Mouse (Mus musculus): ENCODE data around the gene Il3ra. TPM values are rescaled to one million over a fixed set of nuclear protein-coding genes. Genes with fewer than 3 reads are reported as not detected.

Il3ra gene
- total RNA-seq (2014; rRNA removed) (4.5 and 7.7 TPM in 2 replicates), polyA plus RNA-seq (2015; fragmentation: Nextera tagmentation; extraction: Ambion mirVana) (1.6 and 2.0 TPM in 2 replicates)

- 2% methylated on average over 65 of the region's 69 CpGs for whole genome bisulfite sequencing
- TF ChIP-seq CTCF (IDR thresholded peaks at IDR 0.05; ENCODE audit: low read depth) = no peak
- H3K27me3 ChIP-seq (ENCODE audit: insufficient read depth, low read length) = no peaks in the 10 kb centered on the region
- ATAC-seq = peak; percentile 67
- H3K4me2 ChIP-seq (ENCODE audit: low read depth) = peak within 1 kb of the TSS; percentile 88
- peak; percentile 87 for DNase-seq
- H3K9ac ChIP-seq = peak within 1 kb of the TSS; percentile 71
- H3K4me1 ChIP-seq (ENCODE audit: insufficient read depth) = no peaks in the 10 kb centered on the region
- peak within 1 kb of the TSS; percentile 64 for H3K4me3 ChIP-seq (ENCODE audit: low read depth, low read length)
- no peaks in the 10 kb centered on the region for H3K36me3 ChIP-seq (ENCODE audit: insufficient read depth)
- H3K27ac ChIP-seq (ENCODE audit: low read depth, low read length) = peak within 1 kb of the TSS; percentile 79
- peaks cover 5% of the 10 kb centered on the region; the same call in 1 of the 2 replicates for H3K9me3 ChIP-seq (ENCODE audit: low read length)
Measured at GRCm38 (mm10) chr14:14345948-14346812, at the start of gene Il3ra. Gene Il3ra (plus strand): TSS chr14:14346275.

GRCm38 (mm10) chr14:14308938-14309337 is 37.1 kb upstream of the Il3ra start:
- Histone ChIP-seq H3K4me2 (ENCODE audit: low read depth) (no peak overlapping the region), H3K27ac (ENCODE audit: low read depth, low read length) (no peak overlapping the region), H3K4me3 (ENCODE audit: low read depth, low read length) (no peak overlapping the region), H3K36me3 (ENCODE audit: insufficient read depth) (no peaks in the 10 kb centered on the region), H3K9ac (no peak overlapping the region), H3K9me3 (ENCODE audit: low read length) (no peaks in the 10 kb centered on the region), H3K27me3 (ENCODE audit: insufficient read depth, low read length) (no peaks in the 10 kb centered on the region), H3K4me1 (ENCODE audit: insufficient read depth) (no peaks in the 10 kb centered on the region)
- WGBS = 58% methylated on average over 16 of the region's 16 CpGs
- TF ChIP-seq CTCF (IDR thresholded peaks at IDR 0.05; ENCODE audit: low read depth) = no peak
- ATAC-seq = no peak
- DNase-seq = peak; percentile 1

GRCm38 (mm10) chr14:14309416-14309815 is 36.7 kb upstream of the Il3ra start:
- H3K4me2 ChIP-seq (ENCODE audit: low read depth) = no peak overlapping the region
- WGBS = 60% methylated on average over 14 of the region's 14 CpGs
- no peak for TF ChIP-seq CTCF (IDR thresholded peaks at IDR 0.05; ENCODE audit: low read depth)
- H3K9me3 ChIP-seq (ENCODE audit: low read length) = no peaks in the 10 kb centered on the region
- peak; percentile 0 for DNase-seq
- no peaks in the 10 kb centered on the region for H3K4me1 ChIP-seq (ENCODE audit: insufficient read depth)
- H3K27me3 ChIP-seq (ENCODE audit: insufficient read depth, low read length) = no peaks in the 10 kb centered on the region
- ATAC-seq = no peak
- H3K9ac ChIP-seq = no peak overlapping the region
- H3K36me3 ChIP-seq (ENCODE audit: insufficient read depth) = no peaks in the 10 kb centered on the region
- no peak overlapping the region for H3K4me3 ChIP-seq (ENCODE audit: low read depth, low read length)
- H3K27ac ChIP-seq (ENCODE audit: low read depth, low read length) = no peak overlapping the region

- Histone ChIP-seq H3K9me3 (ENCODE audit: low read length) (no peaks in the 10 kb centered on the region), H3K27ac (ENCODE audit: low read depth, low read length) (no peak within 1 kb of the TSS), H3K4me3 (ENCODE audit: low read depth, low read length) (no peak within 1 kb of the TSS), H3K36me3 (ENCODE audit: insufficient read depth) (no peaks in the 10 kb centered on the region), H3K9ac (no peak within 1 kb of the TSS), H3K4me1 (ENCODE audit: insufficient read depth) (no peaks in the 10 kb centered on the region), H3K4me2 (ENCODE audit: low read depth) (no peak within 1 kb of the TSS), H3K27me3 (ENCODE audit: insufficient read depth, low read length) (no peaks in the 10 kb centered on the region)
- no peak for TF ChIP-seq CTCF (IDR thresholded peaks at IDR 0.05; ENCODE audit: low read depth)
- no peak for DNase-seq
- ATAC-seq = no peak
Measured at GRCm38 (mm10) chr14:14322528-14322927, 23.5 kb upstream of the Il3ra start, which contains the start of gene Olfr31. Gene Olfr31 (plus strand): TSS chr14:14322828.

GRCm38 (mm10) chr14:14345113-14345871 is 783 bp upstream of the Il3ra start:
- Histone ChIP-seq H3K27me3 (ENCODE audit: insufficient read depth, low read length) (no peaks in the 10 kb centered on the region), H3K36me3 (ENCODE audit: insufficient read depth) (no peaks in the 10 kb centered on the region), H3K9ac (peak overlapping the region; percentile 71), H3K4me2 (ENCODE audit: low read depth) (peak overlapping the region; percentile 88), H3K4me3 (ENCODE audit: low read depth, low read length) (peak overlapping the region; percentile 64), H3K9me3 (ENCODE audit: low read length) (peaks cover 4% of the 10 kb centered on the region; the same call in 1 of the 2 replicates), H3K27ac (ENCODE audit: low read depth, low read length) (peak overlapping the region; percentile 79), H3K4me1 (ENCODE audit: insufficient read depth) (no peaks in the 10 kb centered on the region)
- peak; percentile 82 for ATAC-seq
- WGBS = 5% methylated on average over 39 of the region's 40 CpGs
- TF ChIP-seq CTCF (IDR thresholded peaks at IDR 0.05; ENCODE audit: low read depth) = peak; percentile 69
- peak; percentile 87 for DNase-seq

- no peaks in the 10 kb centered on the region for H3K27me3 ChIP-seq (ENCODE audit: insufficient read depth, low read length)
- no peak for TF ChIP-seq CTCF (IDR thresholded peaks at IDR 0.05; ENCODE audit: low read depth)
- WGBS = 32% methylated on average over 15 of the region's 16 CpGs
- H3K27ac ChIP-seq (ENCODE audit: low read depth, low read length) = peak overlapping the region; percentile 79; the same call in 1 of the 2 replicates
- DNase-seq (no peak), ATAC-seq (no peak; the same call in 1 of the 2 replicates)
- H3K9me3 ChIP-seq (ENCODE audit: low read length) = peaks cover 5% of the 10 kb centered on the region; the same call in 1 of the 2 replicates
- H3K4me2 ChIP-seq (ENCODE audit: low read depth) = peak overlapping the region; percentile 88
- H3K4me1 ChIP-seq (ENCODE audit: insufficient read depth) = no peaks in the 10 kb centered on the region
- H3K9ac ChIP-seq = peak overlapping the region; percentile 71
- H3K4me3 ChIP-seq (ENCODE audit: low read depth, low read length) = peak overlapping the region; percentile 64
- no peaks in the 10 kb centered on the region for H3K36me3 ChIP-seq (ENCODE audit: insufficient read depth)
Measured at GRCm38 (mm10) chr14:14346813-14347100, 682 bp downstream of the Il3ra start.

Data from forebrain, postnatal 0 days (tissue).